Mouse (Mus musculus) T-helper 2 cell (primary cell): ENCODE results near the gene Sept8.

Experiments
- in situ Hi-C: fragments of 300-600 bp; cut with MboI, MseI; formaldehyde crosslinking; loops from one replicate; pipeline ENCODE4 v1.15.1; 2025; ENCODE audit warnings: high pct_unique_total_duplicates

Sept8 gene

DNA sequence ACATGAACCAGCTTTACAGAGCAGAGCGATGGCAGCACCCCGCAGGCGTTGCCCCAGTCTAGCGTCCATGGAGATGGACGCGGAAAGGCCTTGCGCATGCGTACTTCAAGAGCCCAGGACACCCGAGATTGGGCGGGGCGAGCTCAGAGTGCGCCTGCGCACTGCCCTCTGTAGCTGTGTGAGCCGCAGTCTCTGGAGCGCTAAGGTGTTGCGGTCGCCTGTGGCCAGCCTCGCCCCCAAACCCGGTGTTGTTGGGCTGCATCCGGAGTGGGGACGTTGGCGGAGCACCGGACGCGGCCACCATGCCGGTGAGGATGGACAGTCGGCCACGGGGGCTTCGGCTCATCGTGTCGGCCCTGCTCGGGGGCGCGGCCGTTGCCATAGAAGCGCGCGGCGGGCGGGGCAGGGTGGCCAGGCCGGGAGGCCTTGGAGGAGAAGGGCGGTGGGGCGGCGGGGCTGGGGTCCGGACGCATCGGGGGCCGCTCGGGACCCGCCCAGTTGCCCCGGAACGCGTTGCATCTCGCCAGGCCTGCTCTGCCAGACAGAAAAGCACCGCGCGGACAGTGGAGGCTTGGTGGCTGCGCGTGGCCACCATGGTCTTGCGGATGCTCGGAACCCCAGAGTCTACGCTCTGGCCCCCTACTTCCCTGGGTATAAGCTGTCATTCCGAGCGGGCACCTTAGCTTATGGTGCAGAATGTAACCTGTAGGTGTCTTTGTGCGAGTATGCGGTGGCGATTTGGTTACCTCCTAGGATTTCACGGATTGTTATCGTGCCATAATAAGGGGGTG is 48.4 kb downstream of the Sept8 start, which contains the start of gene Kif3a:
Gene Kif3a (plus strand): TSS at position 156 of the 791 bp plus-strand sequence.
- in situ Hi-C loops: no loop called here

DNA sequence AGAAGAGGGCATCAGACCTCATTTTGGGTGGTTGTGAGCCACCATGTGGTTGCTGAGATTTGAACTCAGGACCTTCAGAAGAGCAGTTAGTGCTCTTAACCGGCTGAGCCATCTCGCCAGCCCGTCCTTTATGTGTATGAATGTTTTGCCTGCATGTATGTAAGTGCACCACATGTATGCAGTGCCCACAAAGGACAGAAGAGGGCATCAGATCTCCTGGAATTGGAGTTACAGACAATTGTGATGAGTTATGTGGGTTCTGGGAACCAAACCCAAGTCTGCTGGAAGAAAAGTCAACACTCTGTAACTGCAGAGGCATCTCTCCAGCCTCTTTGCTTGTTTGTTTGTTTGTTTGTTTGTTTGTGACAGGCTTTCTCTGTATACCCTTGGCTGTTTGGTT is 61.5 kb downstream of the Sept8 start:
- in situ Hi-C loops: loop anchor here (10.0 kb wide), 1 partner anchor 154 kb away; no protein-coding TSS in a partner anchor

- in situ Hi-C loops: loop anchor here (10.0 kb wide), 1 partner anchor 152 kb away; no protein-coding TSS in a partner anchor
Measured at GRCm38 (mm10) chr11:53583151-53583550, 64.1 kb downstream of the Sept8 start.

DNA sequence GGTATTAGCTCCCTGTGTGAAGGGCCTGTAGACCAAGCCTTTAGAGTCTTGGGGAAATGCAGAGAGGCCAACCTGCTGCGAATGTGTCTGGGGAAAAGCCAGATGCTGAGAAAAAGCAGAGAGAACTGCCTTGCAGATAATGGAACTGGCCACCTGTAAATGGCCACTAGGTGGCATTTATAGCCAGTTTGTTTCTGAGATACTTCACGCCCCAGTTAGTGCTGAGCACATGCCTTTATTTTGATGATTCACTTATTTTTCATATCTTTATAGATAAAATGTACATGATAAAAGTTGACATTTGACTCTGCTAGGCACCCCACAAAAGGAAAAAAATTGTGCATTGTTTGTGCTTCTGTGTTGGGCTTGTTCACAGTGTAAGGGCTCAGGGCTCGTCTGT is 65.8 kb downstream of the Sept8 start:
- in situ Hi-C loops: loop anchor here (5.0 to 10.0 kb wide), 2 partner anchors 37 to 150 kb away; no protein-coding TSS in a partner anchor

DNA sequence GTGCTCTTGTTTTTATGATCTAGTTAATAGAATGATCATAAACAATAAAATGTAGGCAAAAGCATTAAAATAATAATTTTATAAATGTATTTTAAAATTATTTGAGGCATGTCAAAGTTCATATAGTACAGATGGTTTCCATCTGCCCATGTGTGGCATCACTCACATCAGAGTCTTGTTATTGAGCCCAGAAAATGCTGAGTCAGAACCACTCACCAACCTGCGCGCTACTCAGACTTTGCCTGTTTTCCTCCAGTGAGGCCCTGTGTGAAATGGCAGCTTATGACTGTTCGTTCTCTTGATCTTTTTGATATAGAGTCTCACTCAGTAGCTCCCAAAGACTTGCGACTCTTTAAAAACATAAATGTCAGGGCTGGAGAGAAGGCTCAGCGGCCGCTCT is 66.5 kb downstream of the Sept8 start:
- in situ Hi-C loops: loop anchor here (5.0 to 10.0 kb wide), 2 partner anchors 37 to 149 kb away; no protein-coding TSS in a partner anchor

DNA sequence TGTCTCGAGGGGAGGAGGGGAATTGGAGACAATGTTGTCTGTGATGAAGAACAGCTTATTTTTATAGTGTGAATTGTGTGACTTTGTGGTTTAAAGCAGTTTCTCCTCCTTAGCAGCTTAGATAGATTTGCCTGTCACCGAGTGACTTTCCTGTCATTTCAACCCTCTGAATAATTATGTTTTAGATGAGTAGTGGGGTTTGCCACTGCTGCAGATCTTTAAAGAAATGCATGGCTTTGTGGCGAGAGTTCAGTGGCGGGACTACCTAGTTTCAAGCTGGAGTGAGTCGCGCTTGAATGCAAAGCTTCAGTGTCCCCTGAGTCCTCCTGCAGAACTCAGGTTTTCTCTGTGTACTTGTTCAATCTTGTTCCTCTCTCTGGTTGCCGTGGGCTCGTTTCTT is 69.2 kb downstream of the Sept8 start:
- in situ Hi-C loops: loop anchor here (5.0 to 10.0 kb wide), 2 partner anchors 34 to 147 kb away; no protein-coding TSS in a partner anchor

DNA sequence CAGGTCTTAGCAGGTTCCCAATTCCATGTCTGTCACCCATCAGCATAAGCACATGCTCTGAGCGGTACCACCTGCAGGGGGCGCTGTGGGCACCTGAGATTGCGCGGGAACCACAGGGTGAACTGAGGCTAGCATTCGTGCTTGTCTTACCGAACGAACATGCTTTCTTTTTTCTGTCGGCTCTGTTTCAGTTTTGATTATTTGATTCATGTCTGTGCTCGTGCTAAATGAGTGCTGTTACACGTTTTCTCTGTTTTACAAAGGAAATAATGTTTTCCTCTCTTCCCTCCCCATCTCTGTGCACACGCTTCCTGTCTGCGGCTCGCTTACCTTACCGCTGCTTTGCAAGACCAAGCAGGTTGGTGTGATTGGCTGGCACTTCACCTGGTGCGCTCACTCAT is 71.3 kb downstream of the Sept8 start:
- in situ Hi-C loops: no loop called here

DNA sequence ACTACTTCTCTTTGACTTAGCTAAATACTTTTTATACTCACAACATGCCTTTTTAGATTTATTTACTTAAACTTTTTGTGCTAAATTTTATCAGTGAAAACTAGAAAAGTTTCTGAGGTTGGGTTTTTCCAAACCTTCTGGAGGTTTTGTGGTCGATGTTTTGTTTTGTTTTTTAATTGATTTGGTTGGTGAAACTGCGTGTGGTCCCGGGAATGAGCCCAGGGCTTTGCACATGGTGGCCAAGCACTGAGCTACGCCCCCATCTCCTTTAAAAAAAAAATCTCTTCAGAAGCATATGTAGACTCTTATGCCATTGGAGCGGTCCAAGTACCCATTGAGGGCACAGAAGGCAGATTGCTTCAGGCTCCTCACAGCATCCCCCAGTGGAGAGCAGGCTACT is 72.1 kb downstream of the Sept8 start:
- in situ Hi-C loops: no loop called here
